Mouse (Mus musculus): Measurements from ENCODE around the gene Klhl20.

Klhl20 gene

GRCm38 (mm10) chr1:161076238-161076637, 55.1 kb downstream of the Klhl20 start:
- in situ Hi-C loops (cut with MboI, MseI): no loop called here

DNA sequence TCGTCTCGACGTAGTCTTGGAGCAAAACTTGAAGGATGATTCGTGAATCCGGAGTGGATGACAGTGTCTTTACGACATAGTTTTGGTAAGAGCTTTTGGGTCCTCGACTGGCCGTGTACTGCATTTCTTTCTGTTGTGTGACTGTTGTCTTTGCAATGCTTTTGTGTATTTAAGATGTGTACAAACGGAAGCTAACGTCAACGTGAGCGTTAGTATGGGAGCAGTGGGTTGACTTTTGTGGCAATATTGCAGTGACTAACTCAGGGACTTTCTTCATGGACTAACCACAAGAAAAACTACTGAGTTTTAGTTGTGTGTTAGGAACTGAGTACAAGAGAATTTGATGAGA, 60.1 kb downstream of the Klhl20 start:
- in situ Hi-C loops (cut with MboI, MseI): no loop called here

- in situ Hi-C loops (cut with MboI, MseI): no loop called here
Observed at GRCm38 (mm10) chr1:161070352-161071271, 60.7 kb downstream of the Klhl20 start, which contains the start of the genes Dars2 and Cenpl. Gene Dars2 (minus strand): TSS chr1:161070658. Gene Cenpl (plus strand): TSS chr1:161070713.

- in situ Hi-C loops (cut with MboI, MseI): no loop called here
Observed at GRCm38 (mm10) chr1:161063351-161063750, 68.0 kb downstream of the Klhl20 start.

DNA sequence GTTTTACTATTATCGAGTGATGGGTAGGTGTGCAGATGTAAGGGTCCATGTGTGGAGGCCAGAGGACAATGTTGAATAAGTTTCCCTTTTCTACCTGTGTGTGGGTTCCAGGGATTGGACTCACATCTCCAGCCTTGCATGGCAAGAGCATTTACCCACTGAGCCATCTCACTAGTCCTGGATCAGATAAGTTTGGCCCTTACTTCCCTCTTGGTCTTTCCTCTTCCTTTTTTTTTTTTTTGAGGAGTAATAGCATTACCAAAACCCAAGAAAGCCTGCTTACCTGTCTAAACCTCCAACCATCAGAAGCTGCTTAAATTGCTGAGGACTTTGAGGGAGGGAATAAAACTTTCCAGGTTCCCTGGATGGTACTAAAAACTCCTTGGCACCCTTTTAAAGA, 74.1 kb downstream of the Klhl20 start:
- in situ Hi-C loops (cut with MboI, MseI): no loop called here

DNA sequence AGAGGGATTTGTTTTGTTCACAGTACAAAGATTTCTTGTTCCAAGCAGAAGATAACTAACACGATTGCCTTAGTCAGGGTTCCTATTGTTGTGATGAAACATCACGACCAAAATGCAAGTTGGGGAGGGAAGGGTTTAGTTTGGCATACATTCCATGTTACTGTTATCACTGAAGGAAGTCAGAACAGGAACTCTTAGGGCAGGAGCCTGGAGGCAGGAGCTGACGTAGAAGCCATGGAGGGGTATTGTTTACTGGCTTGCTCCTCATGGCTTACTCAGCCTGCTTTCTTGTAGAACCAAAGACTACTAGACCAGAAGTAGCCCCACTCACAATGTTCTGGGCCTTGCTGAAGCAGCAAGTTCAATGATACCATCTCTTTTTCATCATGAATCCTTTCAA, 84.3 kb downstream of the Klhl20 start:
- in situ Hi-C loops (cut with MboI, MseI): loop anchor here in 1 of 2 experiments (10.0 kb wide), 1 partner anchor 128 kb away; no protein-coding TSS in a partner anchor

- in situ Hi-C loops (cut with MboI, MseI): loop anchor here in 1 of 2 experiments (10.0 kb wide), 1 partner anchor 133 kb away; no protein-coding TSS in a partner anchor
Observed at GRCm38 (mm10) chr1:161041261-161042020, 89.9 kb downstream of the Klhl20 start.

GRCm38 (mm10) chr1:161040855-161041254, 90.5 kb downstream of the Klhl20 start:
- in situ Hi-C loops (cut with MboI, MseI): loop anchor here in 1 of 2 experiments (10.0 kb wide), 1 partner anchor 134 kb away; no protein-coding TSS in a partner anchor

- in situ Hi-C loops (cut with MboI, MseI): loop anchor here in 1 of 2 experiments (10.0 kb wide), 1 partner anchor 134 kb away; no protein-coding TSS in a partner anchor
Observed at GRCm38 (mm10) chr1:161040426-161040770, 90.9 kb downstream of the Klhl20 start.

DNA sequence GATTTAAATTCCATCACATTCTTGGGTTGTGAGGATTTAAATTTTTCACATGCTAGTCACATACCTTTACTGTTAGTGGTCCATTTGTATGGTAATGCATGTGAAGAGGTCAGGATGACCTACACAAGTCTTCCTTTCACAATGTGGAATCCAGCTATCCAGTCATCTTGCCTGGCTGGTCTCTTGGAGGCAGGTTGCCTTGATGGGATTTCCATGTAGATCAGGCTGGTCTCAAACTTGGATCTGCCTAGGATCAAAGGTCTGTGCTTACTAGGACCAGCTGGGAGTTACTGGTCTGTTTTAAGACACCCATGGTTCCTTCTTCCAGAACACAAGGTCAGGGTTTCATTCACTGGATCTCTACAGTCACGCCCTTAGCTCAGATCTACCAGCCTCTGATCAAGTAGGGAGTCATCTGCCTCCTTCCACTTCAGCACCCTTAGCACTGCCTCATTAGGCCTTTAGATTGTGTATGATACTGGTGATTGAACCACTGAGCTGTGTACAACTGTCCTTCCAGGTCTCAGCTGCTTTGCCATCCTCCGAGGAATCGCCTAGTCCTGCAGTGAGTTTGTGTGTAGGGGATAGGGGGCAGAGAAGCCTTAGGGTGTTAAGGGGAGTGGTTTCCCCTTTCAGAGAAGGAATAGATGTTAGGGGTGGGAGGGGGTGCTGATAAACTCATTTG, 91.4 kb downstream of the Klhl20 start:
- in situ Hi-C loops (cut with MboI, MseI): loop anchor here in 1 of 2 experiments (10.0 kb wide), 1 partner anchor 135 kb away; no protein-coding TSS in a partner anchor

- in situ Hi-C loops (cut with MboI, MseI): no loop called here
Observed at GRCm38 (mm10) chr1:161038968-161039721, 92.2 kb downstream of the Klhl20 start.

Measured in T-helper 17 cell (primary cell).